Mouse (Mus musculus) spleen, adult 2 months (tissue): ENCODE data around the gene Rnf216. TPM values are rescaled to one million over a fixed set of nuclear protein-coding genes. Genes with fewer than 3 reads are reported as not detected.

ENCODE experiments used
- DNase-seq, 2 experiments: peaks; one replicate each; pipeline versions ENCODE4 v3.0.0 to v3.0.0-alpha.2; 2012 to 2021; ENCODE audit warnings: low spot score in 2 of 2, low read depth in 1 of 2
- H3K27ac ChIP-seq: fragments of 200-500 bp; 2 replicates; pipeline ENCODE4 v1.5.1; 2012; ENCODE audit warnings: low read length, inconsistent platforms; ENCODE audit not compliant: insufficient read depth
- H3K27me3 ChIP-seq: fragments of 200-500 bp; 2 replicates; pipeline ENCODE4 v1.6.1; 2012; ENCODE audit warnings: mild to moderate bottlenecking, moderate library complexity, low read length, inconsistent platforms; ENCODE audit not compliant: control insufficient read depth, insufficient read depth
- H3K36me3 ChIP-seq: fragments of 200-500 bp; 2 replicates; pipeline ENCODE4 v1.6.1; 2012; ENCODE audit warnings: mild to moderate bottlenecking, low read length, inconsistent platforms; ENCODE audit not compliant: control insufficient read depth, insufficient read depth
- H3K4me1 ChIP-seq: fragments of 200-500 bp; 2 replicates; pipeline ENCODE4 v1.6.1; 2011; ENCODE audit warnings: inconsistent platforms; ENCODE audit not compliant: control insufficient read depth, insufficient read depth, insufficient read length
- H3K4me3 ChIP-seq: fragments of 200-500 bp; 2 replicates; pipeline ENCODE4 v1.5.1; 2011; ENCODE audit warnings: mild to moderate bottlenecking, inconsistent platforms; ENCODE audit not compliant: insufficient read depth, insufficient read length; ENCODE audit errors: extremely low read depth
- CTCF ChIP-seq: fragments of 200-500 bp; IDR thresholded peaks from 2 replicates; pipeline ENCODE4 v1.5.1; 2011; ENCODE audit warnings: mild to moderate bottlenecking, inconsistent platforms; ENCODE audit not compliant: insufficient read depth, insufficient read length, insufficient replicate concordance; ENCODE audit errors: extremely low read depth
- POLR2A ChIP-seq: fragments of 200-500 bp; IDR thresholded peaks from 2 replicates; pipeline ENCODE4 v1.6.1; 2011; ENCODE audit warnings: low read depth, low read length, inconsistent platforms
- WGBS: fragments of 180-500 bp; shearing (Covaris S2); methylation state at CpG from one replicate; pipeline ENCODE4 v1.1.7; 2018; 5-methylcytosine and 5-hydroxymethylcytosine counted together
- polyA plus RNA-seq: library from polyadenylated mRNA; depleted of rRNA; stranded (reverse); fragments of >200 nt; gene quantifications from 2 replicates; pipeline ENCODE4 v1.2.3, GENCODE M21; 2012; rRNA removed

The Rnf216 gene
- polyA plus RNA-seq, 1 experiment = 25.9 TPM

GRCm38 (mm10) chr5:142949580-142949979, 163.2 kb downstream of the Rnf216 start:
- DNase-seq = no peak
- Histone ChIP-seq H3K4me3 (no peak overlapping the region), H3K36me3 (no peaks in the 10 kb centered on the region), H3K27ac (no peak overlapping the region), H3K27me3 (no peaks in the 10 kb centered on the region), H3K4me1 (no peaks in the 10 kb centered on the region)
- TF ChIP-seq POLR2A (no peak), CTCF (no peak)
- 65% methylated on average over 6 of the region's 6 CpGs for WGBS

- H3K36me3 ChIP-seq = no peaks in the 10 kb centered on the region
- WGBS = 84% methylated on average over 7 of the region's 7 CpGs
- H3K4me3 ChIP-seq = no peak overlapping the region
- no peak overlapping the region for H3K27ac ChIP-seq
- H3K4me1 ChIP-seq = no peaks in the 10 kb centered on the region
- TF ChIP-seq POLR2A (no peak), CTCF (no peak)
- DNase-seq = no peak
- no peaks in the 10 kb centered on the region for H3K27me3 ChIP-seq
Observed at GRCm38 (mm10) chr5:142947460-142947859, 165.3 kb downstream of the Rnf216 start.

- no peak for DNase-seq
- TF ChIP-seq CTCF = no peak
- no peaks in the 10 kb centered on the region for H3K4me1 ChIP-seq
- no peaks in the 10 kb centered on the region for H3K36me3 ChIP-seq
- no peak overlapping the region for H3K27ac ChIP-seq
- no peak overlapping the region for H3K4me3 ChIP-seq
- H3K27me3 ChIP-seq = no peaks in the 10 kb centered on the region
- WGBS = 73% methylated on average over 8 of the region's 8 CpGs
Observed at GRCm38 (mm10) chr5:142944979-142945682, 167.7 kb downstream of the Rnf216 start.

Other genes with a start within 250 kb of the Rnf216 start
- 15.8 and 22.1 TPM in 2 replicates for gene Fbxl18, start 217.6 kb downstream of the Rnf216 start, polyA plus RNA-seq
- gene Actb, start 206.2 kb downstream of the Rnf216 start, polyA plus RNA-seq = 6,692 and 9,830 TPM in 2 replicates
- gene Fscn1, start 152.7 kb downstream of the Rnf216 start, polyA plus RNA-seq = 33.7 and 59.8 TPM in 2 replicates
- gene Olfr718-ps1, start 34.6 kb upstream of the Rnf216 start, polyA plus RNA-seq = not detected in 2 replicates
- 2.6 and 2.7 TPM in 2 replicates for gene Rbak, start 67.8 kb upstream of the Rnf216 start, polyA plus RNA-seq
- not detected in 2 replicates for gene Spdye4b, start 68.0 kb upstream of the Rnf216 start, polyA plus RNA-seq
- not detected in 2 replicates for gene Spdye4a, start 113.9 kb upstream of the Rnf216 start, polyA plus RNA-seq
- gene Zfp12, start 122.2 kb upstream of the Rnf216 start, polyA plus RNA-seq = 9.0 and 10.0 TPM in 2 replicates
- 4.2 and 7.8 TPM in 2 replicates for gene Zfp316, start 157.0 kb upstream of the Rnf216 start, polyA plus RNA-seq
- gene Zfp853, start 180.6 kb upstream of the Rnf216 start, polyA plus RNA-seq = 0.91 and 1.1 TPM in 2 replicates
- gene E130309D02Rik, start 202.4 kb upstream of the Rnf216 start, polyA plus RNA-seq = 24.9 and 35.0 TPM in 2 replicates
- gene Zdhhc4, start 216.3 kb upstream of the Rnf216 start, polyA plus RNA-seq = 55.2 and 60.2 TPM in 2 replicates
- gene Grid2ip, start 244.3 kb upstream of the Rnf216 start, polyA plus RNA-seq = not detected in 2 replicates